Mouse (Mus musculus) thymus, adult 2 months (tissue): ENCODE results near the gene Serpinb1b.

ENCODE experiments used
- CTCF ChIP-seq: fragments of 200-500 bp; IDR thresholded peaks from 2 replicates; pipeline ENCODE4 v1.5.1; 2012; ENCODE audit warnings: mild to moderate bottlenecking, control low read depth, low read length, moderate library complexity, borderline replicate concordance; ENCODE audit not compliant: control insufficient read depth, poor library complexity, insufficient read depth; ENCODE audit errors: extremely low read depth
- POLR2A ChIP-seq: fragments of 200-500 bp; IDR thresholded peaks from 2 replicates; pipeline ENCODE4 v1.6.1; 2012; ENCODE audit warnings: mild to moderate bottlenecking, low read length, control low read depth, moderate library complexity; ENCODE audit not compliant: control insufficient read depth, poor library complexity, insufficient read depth; ENCODE audit errors: extremely low read depth

GRCm38 (mm10) chr13:33137717-33138116 is 59.3 kb downstream of the Serpinb1b start:
- TF ChIP-seq CTCF (no peak), POLR2A (no peak)
